Mouse (Mus musculus) heart, postnatal 25 days (tissue): ENCODE data around the gene Hsd17b1. TPM values are rescaled to one million over a fixed set of nuclear protein-coding genes. Genes with fewer than 3 reads are reported as not detected.

Source experiments
- DNase-seq: peaks from one replicate; pipeline ENCODE4 v3.0.0; 2022; ENCODE audit warnings: low spot score
- intact Hi-C: fragments of 180-260 bp; cut with DNase I; formaldehyde crosslinking; loops from one replicate; pipeline ENCODE4 v1.15.1; 2025
- total RNA-seq, 2 experiments: library from RNA; stranded (reverse); gene quantifications; 2 replicates each; pipeline ENCODE4 v1.2.3; 2021

The Hsd17b1 gene
- total RNA-seq, 2 experiments from 2014 or later: 0.55 to 0.64 TPM

DNA sequence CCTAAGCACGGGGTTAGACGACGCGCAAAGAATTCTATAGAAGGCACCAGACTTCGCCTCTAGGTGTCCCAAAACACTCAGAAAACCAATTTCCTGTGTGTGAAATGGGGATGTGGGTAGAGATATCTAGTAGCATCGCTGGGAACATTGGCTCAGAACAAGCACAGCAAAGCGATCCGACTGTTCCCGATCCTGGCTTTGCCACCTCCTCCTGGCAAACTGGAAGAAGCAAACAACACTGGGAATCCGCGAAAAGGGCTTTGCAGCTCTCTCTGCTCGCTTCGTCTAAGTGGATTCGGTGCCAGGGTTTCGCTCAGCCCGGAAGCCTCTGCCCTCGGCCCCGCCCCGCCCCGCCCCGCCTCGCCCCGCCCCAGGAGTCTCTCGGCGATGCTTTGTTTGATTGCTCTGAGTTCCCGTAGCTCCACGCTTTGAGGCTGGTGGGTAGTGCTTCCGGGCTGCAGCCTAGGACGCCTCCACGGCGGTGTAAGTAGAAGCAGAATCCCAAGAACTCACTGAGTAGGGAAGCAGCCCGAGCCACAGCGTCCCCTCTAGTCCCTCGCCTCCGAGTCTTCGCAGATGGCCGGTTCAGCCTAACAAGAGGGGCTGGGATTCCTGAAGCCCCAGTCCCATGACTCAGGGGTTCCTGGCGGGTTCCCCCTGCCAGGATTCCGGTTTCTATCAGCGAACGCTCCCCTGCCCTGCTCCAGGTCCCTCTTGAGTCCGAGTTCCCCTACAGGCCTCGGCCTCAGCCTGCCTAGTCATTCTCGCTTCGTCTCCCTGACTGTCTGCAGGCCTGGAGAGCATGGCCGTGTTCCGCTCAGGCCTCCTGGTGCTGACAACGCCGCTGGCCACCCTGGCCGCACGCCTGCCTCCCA, 4.2 kb downstream of the Hsd17b1 start, which contains the start of gene Coasy:
Coasy (plus strand) TSS at position 358 of the 875 bp plus-strand sequence.
- DNase-seq: peak; percentile 71
- intact Hi-C loops: loop anchor here (1.0 kb wide), 1 partner anchor 92 kb away; no protein-coding TSS in a partner anchor

GRCm38 (mm10) chr11:101083083-101083697, 5.0 kb downstream of the Hsd17b1 start:
- intact Hi-C loops: no loop called here
- no peak for DNase-seq

GRCm38 (mm10) chr11:101084246-101084645, 6.0 kb downstream of the Hsd17b1 start:
- no peak for DNase-seq
- intact Hi-C loops: no loop called here

- no peak for DNase-seq
- intact Hi-C loops: loop anchor here (5.0 kb wide), 1 partner anchor 167 kb away; the partner anchor contains the start of gene Vps25
These were observed 6.6 kb downstream of the Hsd17b1 start for GRCm38 (mm10) chr11:101084811-101085210.

DNA sequence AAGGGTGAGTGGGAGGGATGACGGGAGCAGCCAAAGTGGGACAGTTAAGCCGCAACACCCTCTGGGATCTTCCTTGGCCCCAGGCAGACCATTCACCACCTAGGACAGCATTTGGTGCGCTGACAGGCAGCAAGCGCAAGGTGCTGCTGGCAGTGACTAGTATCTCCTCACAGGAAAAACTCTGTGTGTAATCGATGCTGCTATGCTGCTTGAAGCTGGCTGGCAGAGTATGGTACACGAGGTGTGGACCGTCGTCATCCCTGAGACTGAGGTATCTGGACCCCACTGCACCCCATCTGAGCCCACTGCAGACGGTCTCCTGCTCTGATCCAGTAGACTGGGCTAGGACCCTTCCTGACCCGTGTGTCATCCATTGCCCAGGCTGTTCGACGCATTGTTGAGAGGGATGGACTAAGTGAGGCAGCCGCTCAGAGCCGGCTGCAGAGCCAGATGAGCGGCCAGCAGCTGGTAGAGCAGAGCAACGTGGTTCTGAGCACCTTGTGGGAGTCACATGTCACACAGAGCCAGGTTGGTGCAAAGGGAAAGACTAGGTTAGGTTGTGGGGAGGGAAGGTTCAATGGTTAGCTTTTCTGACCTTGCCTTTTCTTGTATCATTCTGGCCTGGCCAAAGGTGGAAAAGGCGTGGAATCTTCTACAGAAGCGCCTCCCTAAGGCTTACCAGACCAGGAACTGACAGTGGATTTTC, 7.6 kb downstream of the Hsd17b1 start:
- intact Hi-C loops: loop anchor here (5.0 kb wide), 1 partner anchor 167 kb away; the partner anchor contains the start of gene Vps25
- DNase-seq: no peak

- no peak for DNase-seq
- intact Hi-C loops: loop anchor here (5.0 kb wide), 1 partner anchor 166 kb away; the partner anchor contains the start of gene Vps25
These were observed 8.1 kb downstream of the Hsd17b1 start for GRCm38 (mm10) chr11:101086323-101086674.

- intact Hi-C loops: loop anchor here (5.0 kb wide), 1 partner anchor 165 kb away; the partner anchor contains the start of gene Vps25
These were observed 8.8 kb downstream of the Hsd17b1 start, which contains the start of gene Mlx for GRCm38 (mm10) chr11:101086756-101087681. Gene Mlx, plus strand, starts transcription at chr11:101087277.

GRCm38 (mm10) chr11:101087682-101088055, 9.5 kb downstream of the Hsd17b1 start:
- DNase-seq: no peak
- intact Hi-C loops: loop anchor here (5.0 kb wide), 1 partner anchor 165 kb away; the partner anchor contains the start of gene Vps25

More at GRCm38 (mm10) chr11:101086756-101087681, 8.8 kb downstream of the Hsd17b1 start, which contains the start of gene Mlx:
- peak; percentile 85 for DNase-seq

DNA sequence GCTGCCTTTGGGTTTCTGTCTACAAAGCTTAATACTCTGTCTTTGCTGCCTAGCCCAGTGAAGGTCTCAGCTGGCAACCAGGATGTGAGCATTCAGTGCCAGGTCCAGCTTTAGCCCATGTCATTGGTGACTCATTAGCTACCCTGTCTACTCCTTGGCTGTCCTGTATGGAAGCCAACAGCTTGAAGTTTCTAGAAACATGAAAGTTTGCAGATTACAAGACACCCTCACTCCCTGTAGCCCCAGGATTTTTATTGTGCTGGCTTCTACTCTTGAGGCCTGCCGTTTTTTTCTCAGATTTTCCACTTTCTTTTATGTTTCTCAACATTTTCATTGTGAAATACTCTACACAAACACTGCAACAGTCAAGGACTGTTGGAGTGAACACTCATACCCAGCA, 11.7 kb downstream of the Hsd17b1 start:
- no peak for DNase-seq
- intact Hi-C loops: loop anchor here (5.0 kb wide), 1 partner anchor 162 kb away; the partner anchor contains the start of gene Vps25

DNA sequence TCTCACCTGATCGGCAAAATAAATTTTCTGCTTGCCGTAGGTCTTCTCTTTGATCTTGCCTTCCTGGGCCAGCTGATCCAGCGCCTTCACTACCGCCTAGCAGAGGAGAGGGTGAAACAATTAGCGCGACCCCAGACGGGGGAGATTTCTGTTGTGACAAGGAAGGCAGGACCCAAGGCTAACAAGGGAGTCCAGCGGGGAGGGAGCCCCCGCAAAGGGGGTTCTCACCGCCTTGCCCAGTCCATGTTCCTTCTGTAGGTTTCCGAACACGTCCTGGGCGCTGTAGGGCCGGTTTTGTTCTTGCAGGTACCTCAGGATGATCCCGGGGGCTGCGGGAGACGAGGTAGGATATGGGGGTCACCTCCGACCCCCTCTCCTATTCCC, 16.7 kb downstream of the Hsd17b1 start:
- intact Hi-C loops: loop anchor here (1.0 kb wide), 1 partner anchor 24 kb away; the partner anchor contains the start of genes Retreg3 and Tubg1
- DNase-seq: no peak

GRCm38 (mm10) chr11:101095314-101096024, 17.3 kb downstream of the Hsd17b1 start, which contains the start of gene Psmc3ip:
Gene Psmc3ip, minus strand, starts transcription at chr11:101095436.
- DNase-seq: peak; percentile 90

DNA sequence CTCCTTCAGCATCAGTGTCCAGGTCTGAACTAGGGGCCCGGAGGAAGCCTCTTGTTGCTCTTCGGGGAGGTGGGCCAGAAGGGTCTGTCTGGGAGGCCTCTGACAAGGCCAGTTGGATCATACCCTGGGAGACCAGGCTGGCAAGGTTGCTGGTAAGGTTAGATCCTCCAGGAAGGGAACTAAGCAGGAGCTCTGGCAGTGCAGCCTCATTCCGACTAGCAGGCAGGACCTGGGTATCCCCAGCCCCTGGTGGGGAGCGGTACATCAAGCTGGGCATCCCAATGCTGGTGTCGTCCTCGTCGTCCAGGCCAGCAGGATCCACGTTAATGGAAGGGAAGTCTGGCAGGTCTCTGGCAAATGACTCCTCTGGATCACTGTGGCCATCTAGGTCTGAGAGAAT, 20.0 kb downstream of the Hsd17b1 start:
- no peak for DNase-seq

More at GRCm38 (mm10) chr11:101095314-101096024, 17.3 kb downstream of the Hsd17b1 start, which contains the start of gene Psmc3ip:
- intact Hi-C loops: loop anchor here (1.0 kb wide), 2 partner anchors 24 to 79 kb away; partner anchors contain the start of genes Retreg3 and Tubg1

DNA sequence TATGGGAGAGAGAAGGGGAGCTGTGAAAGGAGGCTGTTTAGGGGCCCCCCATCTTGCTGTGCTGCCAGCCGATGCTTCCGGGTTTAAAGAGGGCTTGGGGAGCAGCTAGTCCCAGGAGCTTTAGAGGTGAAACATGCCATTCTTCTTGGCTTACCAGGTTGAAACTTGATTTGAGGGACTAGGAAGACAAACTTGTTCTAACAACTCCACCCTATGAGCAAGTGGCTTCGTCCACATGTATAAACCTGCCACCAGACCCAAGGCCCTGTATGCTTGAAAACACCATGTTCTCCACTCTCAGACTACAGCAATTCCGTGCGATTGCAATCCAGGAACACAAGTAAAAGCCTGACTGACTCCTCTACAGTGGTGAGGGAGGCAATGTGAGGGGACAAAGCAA, 24.8 kb downstream of the Hsd17b1 start:
- intact Hi-C loops: loop anchor here (10.0 kb wide), 1 partner anchor 192 kb away; no protein-coding TSS in a partner anchor
- no peak for DNase-seq

More for the DNA sequence above, 20.0 kb downstream of the Hsd17b1 start:
- intact Hi-C loops: no loop called here

- no peak for DNase-seq
- intact Hi-C loops: loop anchor here (10.0 kb wide), 1 partner anchor 185 kb away; no protein-coding TSS in a partner anchor
These were observed 31.1 kb downstream of the Hsd17b1 start for GRCm38 (mm10) chr11:101109351-101109750.

GRCm38 (mm10) chr11:101110708-101111107, 32.5 kb downstream of the Hsd17b1 start:
- intact Hi-C loops: no loop called here
- no peak for DNase-seq

DNA sequence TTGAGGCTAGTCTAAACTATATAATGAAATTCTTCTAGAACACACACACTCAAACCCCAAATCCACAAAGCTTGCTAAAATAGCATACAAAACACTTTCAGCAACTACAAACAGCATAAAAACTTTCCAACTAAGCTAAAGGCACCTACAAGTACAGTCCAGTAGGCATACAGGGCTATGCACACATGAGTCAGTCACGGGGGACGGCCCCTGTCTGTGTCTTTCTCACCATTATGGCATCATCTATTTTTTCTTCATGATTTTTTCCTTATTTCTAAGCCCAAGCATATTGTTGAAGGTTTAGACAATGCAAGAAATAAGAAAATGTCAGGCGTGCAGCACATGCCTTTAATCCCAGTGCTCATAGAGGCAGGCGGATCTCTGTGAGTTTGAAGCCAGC, 33.0 kb downstream of the Hsd17b1 start:
- no peak for DNase-seq
- intact Hi-C loops: no loop called here

DNA sequence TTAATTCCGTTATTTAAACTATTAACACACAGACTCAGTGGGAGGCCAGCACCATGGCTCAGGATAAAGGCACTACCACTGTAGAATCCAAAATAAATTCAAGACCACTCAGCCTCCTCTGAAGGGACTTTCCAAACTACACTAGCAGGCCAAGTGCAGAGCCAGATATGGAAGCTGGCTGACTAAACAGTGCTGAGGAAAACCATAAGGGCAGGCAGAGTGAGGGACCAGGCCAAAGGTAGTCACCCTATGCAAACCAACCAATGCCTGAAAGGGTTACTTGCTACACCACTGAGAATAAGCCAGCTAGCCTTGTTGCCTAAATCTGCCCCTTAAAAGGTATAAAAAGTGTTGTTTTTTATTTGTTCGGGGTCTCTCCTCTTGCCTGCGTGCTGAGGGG, 34.0 kb downstream of the Hsd17b1 start:
- intact Hi-C loops: no loop called here
- no peak for DNase-seq

- intact Hi-C loops: no loop called here
- DNase-seq: no peak
These were observed 37.4 kb downstream of the Hsd17b1 start for GRCm38 (mm10) chr11:101115564-101115963.
